Comparison of ENCODE assay signal across 25 mouse cellular contexts in the genomic region with DNA sequence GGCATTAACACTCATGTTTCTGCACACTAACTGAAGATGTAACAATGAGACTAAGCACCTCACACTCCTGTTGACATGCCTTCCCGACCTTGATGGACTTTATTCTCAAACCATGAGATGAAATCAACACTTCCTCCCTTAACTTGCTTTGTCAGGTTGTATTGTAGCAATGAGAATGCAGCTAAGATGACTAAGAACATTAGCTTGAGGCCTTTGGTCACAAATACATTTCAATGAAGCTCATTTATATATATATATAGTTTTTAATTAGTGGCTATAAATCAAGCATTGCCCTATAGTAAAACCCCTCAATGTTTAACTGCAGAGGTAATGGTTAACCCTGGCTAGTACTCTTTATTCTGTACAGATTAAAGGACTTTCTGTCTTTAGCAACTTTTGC.
DNase-seq lines count a peak whose midpoint lies in the region; ATAC-seq and TF ChIP-seq lines count a peak whose summit lies in the region.
"Had no signal": no experiment of that assay in that cellular context is flagged by ENCODE, and none has a peak within 500 bp of the region (broad histone marks: within the 10 kb centered on the region; RNA-seq: fewer than 3 reads in every experiment).

No protein-coding gene starts in this region.

- no peak overlapping the region for H3K4me2 ChIP-seq in kidney, embryonic 15.5 days
- no peak overlapping the region for H3K4me2 ChIP-seq in kidney, embryonic 14.5 days (replicated peaks; ENCODE audit: low read depth, low read length)
- no peak overlapping the region for H3K4me2 ChIP-seq in intestine, embryonic 15.5 days (replicated peaks)
- no peak overlapping the region for H3K4me2 ChIP-seq in intestine, embryonic 16.5 days (ENCODE audit: low read depth, low read length)
- H3K4me2 ChIP-seq: embryonic facial prominence, embryonic 12.5 days; embryonic facial prominence, embryonic 15.5 days; forebrain, embryonic 12.5 days; forebrain, embryonic 15.5 days; heart, embryonic 13.5 days; hindbrain, embryonic 14.5 days had no signal

- no peak for TF ChIP-seq POLR2A in small intestine, adult 2 months (IDR thresholded peaks at IDR 0.05; ENCODE audit: low read depth, low read length)

- H3K4me3 ChIP-seq in kidney, embryonic 15.5 days (replicated peaks): no peak overlapping the region
- no peak overlapping the region for H3K4me3 ChIP-seq in kidney, embryonic 14.5 days (ENCODE audit: low read length)
- no peak overlapping the region for H3K4me3 ChIP-seq in intestine, embryonic 15.5 days (replicated peaks)
- no peak overlapping the region for H3K4me3 ChIP-seq in intestine, embryonic 16.5 days (ENCODE audit: low read length)
- no peak overlapping the region for H3K4me3 ChIP-seq in small intestine, adult 2 months (ENCODE audit: low read depth, low read length)
- H3K4me3 ChIP-seq: embryonic facial prominence, embryonic 12.5 days; embryonic facial prominence, embryonic 15.5 days; forebrain, embryonic 12.5 days; forebrain, embryonic 15.5 days; heart, adult 2 months; heart, embryonic 10.5 days; heart, embryonic 13.5 days had no signal

- H3K36me3 ChIP-seq in kidney, embryonic 15.5 days: no peaks in the 10 kb centered on the region
- no peaks in the 10 kb centered on the region for H3K36me3 ChIP-seq in kidney, embryonic 14.5 days (ENCODE audit: control insufficient read depth, insufficient read depth, low read length)
- H3K36me3 ChIP-seq in intestine, embryonic 15.5 days: no peaks in the 10 kb centered on the region
- H3K36me3 ChIP-seq in intestine, embryonic 16.5 days (ENCODE audit: control insufficient read depth, insufficient read depth, low read length): no peaks in the 10 kb centered on the region
- H3K36me3 ChIP-seq in small intestine, adult 2 months (ENCODE audit: control insufficient read depth, insufficient read depth, low read length): no peaks in the 10 kb centered on the region
- H3K36me3 ChIP-seq: embryonic facial prominence, embryonic 12.5 days; embryonic facial prominence, embryonic 15.5 days; forebrain, embryonic 12.5 days; forebrain, embryonic 15.5 days; heart, embryonic 10.5 days; heart, embryonic 13.5 days had no signal

- no peak for DNase-seq in cerebellum, adult 8-10 months
- DNase-seq: adrenal gland, adult 8-10 months; adrenal gland, postnatal 25 days; cerebellum, adult 11-12 months; cerebellum, adult 9-11 months; cerebellum, postnatal 25 days; gastrocnemius, postnatal 10 days; gastrocnemius, postnatal 36 days; heart, adult 2 months; heart, postnatal 14 days; heart, postnatal 4 days had no signal

- WGBS in kidney, embryonic 15.5 days: 51% methylated on average over 1 of the region's 1 CpGs
- WGBS in kidney, embryonic 14.5 days: 63% methylated on average over 1 of the region's 1 CpGs
- WGBS in intestine, embryonic 15.5 days: 47% methylated on average over 1 of the region's 1 CpGs
- WGBS in intestine, embryonic 16.5 days: 43% methylated on average over 1 of the region's 1 CpGs
- WGBS in small intestine, adult 2 months: 11% methylated on average over 1 of the region's 1 CpGs

- H3K9ac ChIP-seq in kidney, embryonic 15.5 days: no peak overlapping the region
- H3K9ac ChIP-seq in kidney, embryonic 14.5 days (ENCODE audit: low read depth, low read length): no peak overlapping the region
- no peak overlapping the region for H3K9ac ChIP-seq in intestine, embryonic 15.5 days
- H3K9ac ChIP-seq in intestine, embryonic 16.5 days (ENCODE audit: low read depth, low read length): no peak overlapping the region
- H3K9ac ChIP-seq: embryonic facial prominence, embryonic 12.5 days; embryonic facial prominence, embryonic 15.5 days; forebrain, embryonic 12.5 days; forebrain, embryonic 15.5 days; heart, embryonic 13.5 days; hindbrain, embryonic 14.5 days had no signal

- no peak overlapping the region for H3K27ac ChIP-seq in kidney, embryonic 15.5 days
- H3K27ac ChIP-seq in kidney, embryonic 14.5 days (ENCODE audit: low read depth, low read length): no peak overlapping the region
- H3K27ac ChIP-seq in intestine, embryonic 15.5 days: no peak overlapping the region
- no peak overlapping the region for H3K27ac ChIP-seq in intestine, embryonic 16.5 days (ENCODE audit: low read length)
- H3K27ac ChIP-seq in small intestine, adult 2 months (ENCODE audit: insufficient read depth, low read depth, low read length): 0 out of 2 replicates have a peak overlapping the region, but pooled peaks have one; percentile 43
- H3K27ac ChIP-seq: embryonic facial prominence, embryonic 12.5 days; embryonic facial prominence, embryonic 15.5 days; forebrain, embryonic 12.5 days; forebrain, embryonic 15.5 days; heart, adult 2 months; heart, embryonic 10.5 days; heart, embryonic 13.5 days; hindbrain, embryonic 14.5 days; hindbrain, postnatal 0 days had no signal

- H3K4me1 ChIP-seq in kidney, embryonic 15.5 days: no peaks in the 10 kb centered on the region
- H3K4me1 ChIP-seq in kidney, embryonic 14.5 days (ENCODE audit: control insufficient read depth, insufficient read depth, low read length): no peaks in the 10 kb centered on the region; the same call in 1 of the 2 replicates
- H3K4me1 ChIP-seq in intestine, embryonic 15.5 days (replicated peaks): no peaks in the 10 kb centered on the region
- H3K4me1 ChIP-seq in intestine, embryonic 16.5 days (ENCODE audit: control insufficient read depth, insufficient read depth, low read length): no peaks in the 10 kb centered on the region
- peaks cover 3% of the 10 kb centered on the region; the same call in 1 of the 2 replicates for H3K4me1 ChIP-seq in small intestine, adult 2 months (ENCODE audit: control insufficient read depth, insufficient read depth, insufficient read length, low read length)
- H3K4me1 ChIP-seq: embryonic facial prominence, embryonic 12.5 days; embryonic facial prominence, embryonic 15.5 days; forebrain, embryonic 12.5 days; forebrain, embryonic 15.5 days; heart, embryonic 10.5 days; heart, embryonic 13.5 days had no signal

- H3K9me3 ChIP-seq in kidney, embryonic 15.5 days (replicated peaks): no peaks in the 10 kb centered on the region
- H3K9me3 ChIP-seq in kidney, embryonic 14.5 days (ENCODE audit: control insufficient read depth, low read length): no peaks in the 10 kb centered on the region
- no peaks in the 10 kb centered on the region for H3K9me3 ChIP-seq in intestine, embryonic 15.5 days
- H3K9me3 ChIP-seq in intestine, embryonic 16.5 days (ENCODE audit: control insufficient read depth, low read length): no peaks in the 10 kb centered on the region
- H3K9me3 ChIP-seq: embryonic facial prominence, embryonic 12.5 days; embryonic facial prominence, embryonic 15.5 days; forebrain, embryonic 12.5 days; forebrain, embryonic 15.5 days; heart, embryonic 10.5 days; heart, embryonic 13.5 days had no signal

- ATAC-seq in kidney, embryonic 15.5 days (replicated peaks; ENCODE audit: low FRiP score): peak; percentile 79
- ATAC-seq in kidney, embryonic 14.5 days (ENCODE audit: low FRiP score, low TSS enrichment): no peak
- peak; percentile 77 for ATAC-seq in intestine, embryonic 15.5 days
- ATAC-seq in intestine, embryonic 16.5 days: peak; percentile 84
- ATAC-seq: CD4-positive, CD25-positive, alpha-beta regulatory T cell, adult 4 months; forebrain, embryonic 15.5 days; hindbrain, postnatal 0 days had no signal

- TF ChIP-seq CTCF in small intestine, adult 2 months (IDR thresholded peaks at IDR 0.05; ENCODE audit: extremely low read depth, insufficient read length, insufficient replicate concordance, low read depth, low read length): no peak

- H3K27me3 ChIP-seq in kidney, embryonic 15.5 days: no peaks in the 10 kb centered on the region
- H3K27me3 ChIP-seq in kidney, embryonic 14.5 days (ENCODE audit: control insufficient read depth, insufficient read depth, low read length): no peaks in the 10 kb centered on the region
- no peaks in the 10 kb centered on the region for H3K27me3 ChIP-seq in intestine, embryonic 15.5 days (replicated peaks)
- no peaks in the 10 kb centered on the region for H3K27me3 ChIP-seq in intestine, embryonic 16.5 days (replicated peaks; ENCODE audit: control insufficient read depth, insufficient read depth, low read length)
- no peaks in the 10 kb centered on the region; the same call in 1 of the 2 replicates for H3K27me3 ChIP-seq in small intestine, adult 2 months (ENCODE audit: control insufficient read depth, insufficient read depth, low read length)
- H3K27me3 ChIP-seq: embryonic facial prominence, embryonic 12.5 days; embryonic facial prominence, embryonic 15.5 days; forebrain, embryonic 12.5 days; forebrain, embryonic 15.5 days; heart, embryonic 13.5 days had no signal
